Mouse (Mus musculus): ENCODE results near the gene Fxyd1. TPM values are rescaled to one million over a fixed set of nuclear protein-coding genes. Genes with fewer than 3 reads are reported as not detected.
A peak's percentile ranks its signal among the peaks of the same experiment; 100 is the strongest.

Fxyd1 gene
- polyA plus RNA-seq, 1 experiment, result not detected

DNA sequence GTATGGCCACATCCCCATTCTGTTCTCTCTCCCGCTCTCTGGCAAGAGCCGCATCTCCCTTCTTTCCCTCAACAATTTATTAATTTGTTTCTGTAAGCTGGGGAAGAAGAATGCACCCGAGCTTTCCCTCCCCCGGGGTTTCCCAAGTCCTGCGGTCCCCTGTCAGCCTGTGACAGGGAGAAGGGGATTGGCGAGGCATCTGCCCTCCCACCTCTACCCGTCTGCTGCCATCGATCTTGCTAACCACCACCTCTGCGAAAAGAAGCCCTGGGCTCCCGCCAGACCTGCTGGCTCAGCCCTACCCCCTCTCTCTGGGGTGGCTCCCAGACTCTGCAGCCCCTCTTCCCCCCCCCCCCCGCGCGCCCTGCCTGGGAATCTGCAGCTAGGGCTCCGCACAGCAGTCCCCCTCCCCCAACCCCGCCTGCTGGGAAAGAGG, 7.1 kb downstream of the Fxyd1 start:
- no peak for TF ChIP-seq GATA1 (IDR thresholded peaks at IDR 0.05; ENCODE audit: borderline replicate concordance, low read length)
- no peak overlapping the region for H3K4me3 ChIP-seq (replicated peaks)
- H3K9me3 ChIP-seq, result peaks cover 4% of the 10 kb centered on the region; the same call in 1 of the 2 replicates
- peaks cover 53% of the 10 kb centered on the region for H3K4me1 ChIP-seq
- peaks cover 92% of the 10 kb centered on the region for H3K27me3 ChIP-seq (replicated peaks)
- H3K36me3 ChIP-seq (replicated peaks; ENCODE audit: low read length), result no peaks in the 10 kb centered on the region

- Histone ChIP-seq H3K4me1 (peaks cover 53% of the 10 kb centered on the region), H3K36me3 (replicated peaks; ENCODE audit: low read length) (no peaks in the 10 kb centered on the region), H3K27me3 (replicated peaks) (peaks cover 92% of the 10 kb centered on the region), H3K9me3 (peaks cover 4% of the 10 kb centered on the region; the same call in 1 of the 2 replicates), H3K4me3 (replicated peaks) (no peak overlapping the region)
- TF ChIP-seq GATA1 (IDR thresholded peaks at IDR 0.05; ENCODE audit: borderline replicate concordance, low read length), result no peak
- no peak for TF ChIP-seq FLI1 (IDR thresholded peaks at IDR 0.05; ENCODE audit: low read length)
Observed at GRCm38 (mm10) chr7:31049135-31049845, 7.7 kb downstream of the Fxyd1 start.

GRCm38 (mm10) chr7:31042431-31042910, 14.5 kb downstream of the Fxyd1 start, which contains the start of gene Fxyd5:
Fxyd5 (minus strand) TSS chr7:31042481.
- peak within 1 kb of the TSS; percentile 91 for H3K4me3 ChIP-seq (replicated peaks)
- H3K27me3 ChIP-seq (replicated peaks), result peaks cover 30% of the 10 kb centered on the region
- H3K4me1 ChIP-seq, result peaks cover 78% of the 10 kb centered on the region
- no peak for TF ChIP-seq FLI1 (IDR thresholded peaks at IDR 0.05; ENCODE audit: low read length)
- no peak for TF ChIP-seq GATA1 (IDR thresholded peaks at IDR 0.05; ENCODE audit: borderline replicate concordance, low read length)
- peaks cover 4% of the 10 kb centered on the region; the same call in 1 of the 2 replicates for H3K9me3 ChIP-seq
- peaks cover 32% of the 10 kb centered on the region for H3K36me3 ChIP-seq (replicated peaks; ENCODE audit: low read length)

GRCm38 (mm10) chr7:31041662-31042315, 15.2 kb downstream of the Fxyd1 start:
- peaks cover 84% of the 10 kb centered on the region for H3K4me1 ChIP-seq
- no peak for TF ChIP-seq FLI1 (IDR thresholded peaks at IDR 0.05; ENCODE audit: low read length)
- TF ChIP-seq GATA1 (IDR thresholded peaks at IDR 0.05; ENCODE audit: borderline replicate concordance, low read length), result no peak
- peaks cover 38% of the 10 kb centered on the region for H3K36me3 ChIP-seq (replicated peaks; ENCODE audit: low read length)
- H3K4me3 ChIP-seq (replicated peaks), result peak overlapping the region; percentile 91
- peaks cover 4% of the 10 kb centered on the region; the same call in 1 of the 2 replicates for H3K9me3 ChIP-seq
- peaks cover 24% of the 10 kb centered on the region for H3K27me3 ChIP-seq (replicated peaks)

- peaks cover 87% of the 10 kb centered on the region for H3K4me1 ChIP-seq
- H3K9me3 ChIP-seq, result peaks cover 4% of the 10 kb centered on the region; the same call in 1 of the 2 replicates
- peaks cover 17% of the 10 kb centered on the region for H3K27me3 ChIP-seq (replicated peaks)
- TF ChIP-seq GATA1 (IDR thresholded peaks at IDR 0.05; ENCODE audit: borderline replicate concordance, low read length) (no peak), FLI1 (IDR thresholded peaks at IDR 0.05; ENCODE audit: low read length) (no peak)
- peaks cover 46% of the 10 kb centered on the region for H3K36me3 ChIP-seq (replicated peaks; ENCODE audit: low read length)
- H3K4me3 ChIP-seq (replicated peaks), result peak overlapping the region; percentile 91
Observed at GRCm38 (mm10) chr7:31041023-31041407, 16.0 kb downstream of the Fxyd1 start.

- H3K36me3 ChIP-seq (replicated peaks; ENCODE audit: low read length), result peaks cover 52% of the 10 kb centered on the region
- peak overlapping the region; percentile 91 for H3K4me3 ChIP-seq (replicated peaks)
- no peak for TF ChIP-seq FLI1 (IDR thresholded peaks at IDR 0.05; ENCODE audit: low read length)
- no peak for TF ChIP-seq GATA1 (IDR thresholded peaks at IDR 0.05; ENCODE audit: borderline replicate concordance, low read length)
- peaks cover under 1% of the 10 kb centered on the region; the same call in 1 of the 2 replicates for H3K9me3 ChIP-seq
- peaks cover 15% of the 10 kb centered on the region for H3K27me3 ChIP-seq (replicated peaks)
- peaks cover 92% of the 10 kb centered on the region for H3K4me1 ChIP-seq
Observed at GRCm38 (mm10) chr7:31040281-31041022, 16.5 kb downstream of the Fxyd1 start.

DNA sequence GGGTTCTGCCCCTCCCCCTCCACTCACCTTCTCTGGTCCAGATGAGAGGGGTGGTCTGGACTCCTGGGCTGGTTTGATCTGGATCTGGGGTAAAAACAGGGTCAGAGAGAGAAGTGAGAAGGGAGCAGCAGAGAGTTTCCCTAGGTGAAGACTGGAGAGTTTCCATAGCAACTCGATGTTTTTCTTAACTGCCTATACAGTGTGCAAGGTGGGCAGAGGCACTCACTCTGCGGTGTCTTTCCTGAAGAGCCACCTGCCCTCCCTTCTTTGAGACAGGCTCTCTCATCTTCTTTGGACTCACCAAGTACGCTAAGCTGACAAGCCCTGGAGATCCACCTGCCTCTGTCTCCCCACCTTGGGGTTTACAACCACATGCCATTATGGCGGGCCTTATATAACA, 18.0 kb downstream of the Fxyd1 start:
- H3K4me1 ChIP-seq, result peaks cover 98% of the 10 kb centered on the region
- H3K27me3 ChIP-seq (replicated peaks), result peaks cover 3% of the 10 kb centered on the region
- peaks cover 66% of the 10 kb centered on the region for H3K36me3 ChIP-seq (replicated peaks; ENCODE audit: low read length)
- TF ChIP-seq GATA1 (IDR thresholded peaks at IDR 0.05; ENCODE audit: borderline replicate concordance, low read length), result no peak
- peak overlapping the region; percentile 60 for H3K4me3 ChIP-seq (replicated peaks)
- no peaks in the 10 kb centered on the region for H3K9me3 ChIP-seq

- Histone ChIP-seq H3K36me3 (replicated peaks; ENCODE audit: low read length) (peaks cover 78% of the 10 kb centered on the region), H3K4me3 (replicated peaks) (peak overlapping the region; percentile 86), H3K9me3 (no peaks in the 10 kb centered on the region), H3K4me1 (peaks cover 98% of the 10 kb centered on the region), H3K27me3 (replicated peaks) (no peaks in the 10 kb centered on the region)
- no peak for TF ChIP-seq GATA1 (IDR thresholded peaks at IDR 0.05; ENCODE audit: borderline replicate concordance, low read length)
- TF ChIP-seq FLI1 (IDR thresholded peaks at IDR 0.05; ENCODE audit: low read length), result no peak
Observed at GRCm38 (mm10) chr7:31037675-31038074, 19.3 kb downstream of the Fxyd1 start.

DNA sequence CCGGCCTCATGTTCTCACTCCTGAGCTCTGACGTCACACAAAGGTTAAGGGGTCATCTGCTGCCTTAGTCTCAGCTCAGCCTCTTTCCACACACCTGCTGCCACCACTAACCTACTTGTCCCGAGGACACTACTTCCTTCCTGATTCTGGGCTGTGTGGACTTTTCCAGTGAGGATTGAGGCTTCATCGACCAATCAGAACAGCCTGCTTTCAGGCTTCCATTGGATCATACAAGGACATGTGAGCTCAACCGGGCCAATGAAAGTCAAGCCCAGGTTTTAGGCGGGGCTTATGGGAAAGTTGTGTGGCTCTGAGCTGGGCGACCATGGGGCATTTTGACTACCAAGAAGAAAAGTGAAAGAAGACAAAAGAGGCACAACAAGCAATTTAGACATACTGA, 20.1 kb downstream of the Fxyd1 start:
- peaks cover 98% of the 10 kb centered on the region for H3K4me1 ChIP-seq

More for the DNA sequence above, 20.1 kb downstream of the Fxyd1 start:
- no peak for TF ChIP-seq GATA1 (IDR thresholded peaks at IDR 0.05; ENCODE audit: borderline replicate concordance, low read length)
- TF ChIP-seq FLI1 (IDR thresholded peaks at IDR 0.05; ENCODE audit: low read length), result no peak
- no peaks in the 10 kb centered on the region for H3K27me3 ChIP-seq (replicated peaks)
- H3K36me3 ChIP-seq (replicated peaks; ENCODE audit: low read length), result peaks cover 85% of the 10 kb centered on the region
- H3K9me3 ChIP-seq, result no peaks in the 10 kb centered on the region
- peak overlapping the region; percentile 86 for H3K4me3 ChIP-seq (replicated peaks)

All from megakaryocyte, embryonic 14.5 days (primary cell).